Mouse (Mus musculus) erythroblast, embryonic 14.5 days (primary cell): ENCODE results near the gene Chrnb1. TPM values are rescaled to one million over a fixed set of nuclear protein-coding genes. Genes with fewer than 3 reads are reported as not detected.

ENCODE experiments used
- H3K27me3 ChIP-seq: 2 replicates; pipeline ENCODE4 v1.6.1; 2012; ENCODE audit warnings: inconsistent platforms; ENCODE audit not compliant: control insufficient read depth
- H3K36me3 ChIP-seq: 2 replicates; pipeline ENCODE4 v1.6.1; 2012; ENCODE audit warnings: mild to moderate bottlenecking, inconsistent platforms; ENCODE audit not compliant: control insufficient read depth
- H3K4me1 ChIP-seq: 2 replicates; pipeline ENCODE4 v1.6.1; 2012; ENCODE audit warnings: inconsistent platforms; ENCODE audit not compliant: control insufficient read depth
- H3K4me3 ChIP-seq: replicated peaks from 2 replicates; pipeline ENCODE3; 2012; ENCODE audit warnings: moderate library complexity, mild to moderate bottlenecking, inconsistent platforms
- H3K9me3 ChIP-seq: 2 replicates; pipeline ENCODE4 v1.6.1; 2012; ENCODE audit warnings: low read length, inconsistent platforms, mixed read lengths; ENCODE audit not compliant: control insufficient read depth
- GATA1 ChIP-seq: IDR thresholded peaks from 2 replicates; pipeline ENCODE4 v1.6.1; 2012; ENCODE audit warnings: low read length, inconsistent platforms, mixed read lengths
- TAL1 ChIP-seq: IDR thresholded peaks from 3 replicates; pipeline ENCODE4 v1.6.1; 2012; ENCODE audit warnings: low read length, inconsistent platforms, mixed read lengths
- polyA plus RNA-seq: library from polyadenylated mRNA; stranded (reverse); fragments of >175 nt; gene quantifications from 2 replicates; pipeline ENCODE4 v1.2.3, GENCODE M21; 2012

Gene Chrnb1
- polyA plus RNA-seq, 1 experiment, result not detected

DNA sequence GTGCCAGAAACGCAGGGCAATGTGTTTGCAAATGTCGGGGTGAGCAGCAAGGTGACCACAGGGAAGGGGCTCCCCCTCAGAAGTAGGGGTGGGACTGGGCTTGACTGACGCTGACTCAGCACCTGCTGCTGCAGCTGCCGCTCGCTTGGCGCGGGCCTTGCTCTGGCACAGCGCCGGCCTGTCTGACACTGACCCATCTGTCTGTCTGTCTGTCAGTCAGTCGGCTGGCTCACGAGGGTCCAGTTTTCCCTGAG lies 4.3 kb upstream of the Chrnb1 start:
- TF ChIP-seq GATA1 (no peak), TAL1 (no peak)
- Histone ChIP-seq H3K4me3 (no peak overlapping the region), H3K36me3 (no peaks in the 10 kb centered on the region), H3K4me1 (peaks cover 59% of the 10 kb centered on the region), H3K9me3 (peaks cover 45% of the 10 kb centered on the region), H3K27me3 (peaks cover 95% of the 10 kb centered on the region)

GRCm38 (mm10) chr11:69799394-69800137 lies 3.8 kb upstream of the Chrnb1 start:
- Histone ChIP-seq H3K4me1 (peaks cover 58% of the 10 kb centered on the region), H3K27me3 (peaks cover 90% of the 10 kb centered on the region), H3K36me3 (no peaks in the 10 kb centered on the region), H3K9me3 (peaks cover 45% of the 10 kb centered on the region), H3K4me3 (no peak overlapping the region)
- TF ChIP-seq TAL1 (no peak), GATA1 (no peak)

- TF ChIP-seq TAL1 (no peak), GATA1 (no peak)
- peaks cover 86% of the 10 kb centered on the region for H3K27me3 ChIP-seq
Measured at GRCm38 (mm10) chr11:69797924-69798323, 2.2 kb upstream of the Chrnb1 start.

DNA sequence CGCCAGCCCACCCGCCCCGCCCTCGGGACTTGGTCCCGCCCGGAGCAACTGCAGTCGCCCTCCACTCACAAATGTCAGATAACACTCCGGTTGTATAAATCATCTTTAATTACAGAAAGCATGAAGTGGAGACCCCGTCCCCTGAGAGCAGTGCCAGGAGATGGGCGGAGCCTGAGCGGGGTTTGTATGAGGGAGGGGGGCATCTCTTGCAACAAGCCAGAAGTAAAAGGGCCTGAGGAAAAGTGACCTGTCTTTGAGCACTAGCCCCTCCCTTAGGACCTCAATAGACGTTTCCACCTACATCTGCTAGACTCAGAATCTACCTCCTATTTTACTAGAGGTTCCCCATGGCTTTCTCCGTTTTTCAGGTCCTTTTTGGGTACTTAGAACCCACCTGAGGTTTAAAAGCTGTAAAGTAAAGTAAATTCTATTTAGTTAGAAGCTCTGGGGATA lies 266 bp upstream of the Chrnb1 start:
- Histone ChIP-seq H3K9me3 (peaks cover 14% of the 10 kb centered on the region; the same call in 1 of the 2 replicates), H3K36me3 (no peaks in the 10 kb centered on the region), H3K4me3 (peak overlapping the region; percentile 63), H3K4me1 (peaks cover 29% of the 10 kb centered on the region), H3K27me3 (peaks cover 78% of the 10 kb centered on the region)
- TF ChIP-seq GATA1 (no peak), TAL1 (no peak)

More at GRCm38 (mm10) chr11:69797924-69798323, 2.2 kb upstream of the Chrnb1 start:
- H3K4me3 ChIP-seq, result no peak overlapping the region
- peaks cover 32% of the 10 kb centered on the region for H3K9me3 ChIP-seq
- peaks cover 42% of the 10 kb centered on the region for H3K4me1 ChIP-seq
- no peaks in the 10 kb centered on the region for H3K36me3 ChIP-seq

DNA sequence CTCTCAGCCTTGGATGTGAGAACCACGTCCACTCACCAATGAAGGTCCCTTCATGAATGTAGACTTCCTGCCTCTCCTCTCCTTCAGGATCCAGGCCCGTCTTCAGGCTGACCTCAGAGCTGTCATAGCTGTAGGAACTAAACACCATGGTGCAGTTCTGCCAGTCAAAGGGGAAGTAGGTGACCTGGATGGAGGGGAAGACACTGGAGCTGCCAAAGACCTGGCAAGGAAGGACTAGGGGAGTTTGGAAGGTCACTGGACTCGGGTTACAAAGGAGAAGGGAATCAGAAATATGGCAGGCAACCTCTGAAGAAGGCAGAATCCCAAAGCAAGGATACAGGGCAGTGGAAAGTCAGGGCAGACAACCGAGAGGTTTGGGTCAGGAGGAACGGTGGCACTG lies 2.3 kb downstream of the Chrnb1 start:
- Histone ChIP-seq H3K27me3 (peaks cover 59% of the 10 kb centered on the region), H3K9me3 (no peaks in the 10 kb centered on the region; the same call in 1 of the 2 replicates), H3K4me3 (no peak overlapping the region), H3K36me3 (no peaks in the 10 kb centered on the region), H3K4me1 (peaks cover 15% of the 10 kb centered on the region)
- TF ChIP-seq TAL1, result no peak
- no peak for TF ChIP-seq GATA1

- H3K9me3 ChIP-seq, result no peaks in the 10 kb centered on the region
- peaks cover 15% of the 10 kb centered on the region for H3K4me1 ChIP-seq
- no peaks in the 10 kb centered on the region for H3K36me3 ChIP-seq
- TF ChIP-seq TAL1 (no peak), GATA1 (no peak)
- no peak overlapping the region for H3K4me3 ChIP-seq
- H3K27me3 ChIP-seq, result peaks cover 39% of the 10 kb centered on the region
Measured at GRCm38 (mm10) chr11:69791420-69791819, 4.3 kb downstream of the Chrnb1 start.

DNA sequence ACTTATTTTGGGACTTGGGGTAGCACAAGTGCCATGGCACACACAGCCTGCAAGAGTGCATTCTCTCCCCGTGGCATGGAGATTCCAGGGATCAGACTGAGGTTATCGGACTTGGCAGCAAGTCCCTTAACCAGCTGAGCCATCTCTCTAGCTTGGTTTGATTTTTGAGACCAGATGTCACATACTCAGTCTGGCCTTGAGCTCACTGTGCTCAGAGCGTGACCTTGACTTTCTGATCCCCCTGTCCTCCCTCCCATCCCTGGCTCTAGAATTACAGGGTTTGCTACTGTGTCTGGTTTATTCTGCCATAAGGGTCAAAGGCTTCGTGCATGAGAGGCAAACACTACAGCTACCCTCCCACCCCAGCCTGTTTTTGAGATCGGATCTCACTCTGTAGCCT lies 6.3 kb downstream of the Chrnb1 start:
- no peak for TF ChIP-seq TAL1
- no peak for TF ChIP-seq GATA1
- H3K9me3 ChIP-seq, result no peaks in the 10 kb centered on the region
- H3K36me3 ChIP-seq, result no peaks in the 10 kb centered on the region
- peaks cover 30% of the 10 kb centered on the region for H3K27me3 ChIP-seq
- no peak overlapping the region for H3K4me3 ChIP-seq
- peaks cover 14% of the 10 kb centered on the region for H3K4me1 ChIP-seq

DNA sequence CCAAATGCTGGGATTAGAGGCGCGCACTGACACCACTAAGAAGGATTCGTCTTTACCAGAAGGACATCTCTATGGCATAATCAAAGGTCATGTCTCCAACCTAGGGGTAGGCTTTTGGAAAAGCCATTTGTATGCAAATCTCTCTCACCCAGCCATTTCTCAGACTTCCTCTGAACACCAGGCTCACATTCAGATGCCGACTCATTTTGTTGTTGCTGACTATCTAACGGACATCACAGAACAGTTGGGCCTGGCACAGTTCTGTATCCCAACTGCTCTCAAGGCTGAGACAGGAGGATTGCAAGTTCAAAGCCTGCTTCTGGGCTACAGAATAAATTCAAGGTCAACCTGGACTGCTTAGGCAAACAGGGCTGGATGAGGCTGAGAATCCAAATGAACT lies 8.4 kb downstream of the Chrnb1 start:
- H3K27me3 ChIP-seq, result peaks cover 18% of the 10 kb centered on the region
- no peaks in the 10 kb centered on the region for H3K36me3 ChIP-seq
- no peak overlapping the region for H3K4me3 ChIP-seq
- no peak for TF ChIP-seq TAL1
- TF ChIP-seq GATA1, result no peak
- H3K9me3 ChIP-seq, result no peaks in the 10 kb centered on the region
- peaks cover 19% of the 10 kb centered on the region for H3K4me1 ChIP-seq

- Histone ChIP-seq H3K9me3 (no peaks in the 10 kb centered on the region), H3K36me3 (no peaks in the 10 kb centered on the region), H3K27me3 (peaks cover 34% of the 10 kb centered on the region), H3K4me1 (peaks cover 19% of the 10 kb centered on the region), H3K4me3 (peak overlapping the region; percentile 66)
- TF ChIP-seq GATA1 (no peak), TAL1 (no peak)
Measured at GRCm38 (mm10) chr11:69784793-69785272, 10.9 kb downstream of the Chrnb1 start.
